Mouse (Mus musculus): ENCODE measurements around the gene Osgin1. TPM values are rescaled to one million over a fixed set of nuclear protein-coding genes. Genes with fewer than 3 reads are reported as not detected.

Gene Osgin1
- total and polyA plus RNA-seq, 3 experiments = 3.9 to 7.2 (median 5.5) TPM

DNA sequence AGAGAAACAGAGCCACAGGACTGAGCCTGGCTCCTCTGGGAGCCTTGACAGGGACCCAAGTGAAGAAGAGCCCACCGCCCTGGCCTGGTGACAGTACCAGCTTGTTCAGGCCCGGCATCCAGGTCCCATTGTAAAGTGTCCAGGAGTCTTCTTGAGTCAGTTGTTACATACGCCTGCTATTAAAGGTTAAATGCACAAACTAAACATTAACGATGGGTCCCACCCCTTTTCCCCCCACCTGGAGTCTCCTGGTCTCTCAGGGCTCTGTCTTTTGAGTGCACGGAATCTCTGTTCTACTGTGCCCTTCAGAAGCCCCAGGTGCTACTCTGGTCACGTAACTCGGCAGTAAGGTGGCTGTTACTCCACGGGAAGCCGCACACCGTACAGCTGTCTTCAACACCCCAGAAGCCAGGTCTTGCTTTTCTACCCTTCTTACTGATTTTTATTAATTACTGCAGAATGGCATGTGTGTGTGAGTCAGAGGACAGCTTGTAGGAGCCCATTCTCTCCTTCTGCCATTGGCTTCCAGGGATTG lies 9.7 kb upstream of the Osgin1 start:
- DNase-seq = no peak
- Histone ChIP-seq H3K4me3 (no peak overlapping the region), H3K27me3 (ENCODE audit: control insufficient read depth, insufficient read depth, low read length) (no peaks in the 10 kb centered on the region), H3K79me2 (replicated peaks; ENCODE audit: control insufficient read depth, insufficient read depth, low read length) (no peaks in the 10 kb centered on the region), H3K36me3 (ENCODE audit: control insufficient read depth, insufficient read depth, low read length) (no peaks in the 10 kb centered on the region), H3K4me1 (ENCODE audit: control insufficient read depth, insufficient read depth, low read length) (peaks cover 52% of the 10 kb centered on the region), H3K27ac (peak overlapping the region; percentile 85), H3K9ac (ENCODE audit: low read depth, low read length) (no peak overlapping the region)
- TF ChIP-seq POLR2A (IDR thresholded peaks at IDR 0.05; ENCODE audit: insufficient read depth, low read depth, low read length) (no peak), CTCF (IDR thresholded peaks at IDR 0.05) (no peak), EP300 (IDR thresholded peaks at IDR 0.05; ENCODE audit: insufficient read depth, low read depth, low read length) (no peak)
- 81% methylated on average over 10 of the region's 10 CpGs for WGBS
- intact Hi-C loops (cut with DNase I) = no loop called here

DNA sequence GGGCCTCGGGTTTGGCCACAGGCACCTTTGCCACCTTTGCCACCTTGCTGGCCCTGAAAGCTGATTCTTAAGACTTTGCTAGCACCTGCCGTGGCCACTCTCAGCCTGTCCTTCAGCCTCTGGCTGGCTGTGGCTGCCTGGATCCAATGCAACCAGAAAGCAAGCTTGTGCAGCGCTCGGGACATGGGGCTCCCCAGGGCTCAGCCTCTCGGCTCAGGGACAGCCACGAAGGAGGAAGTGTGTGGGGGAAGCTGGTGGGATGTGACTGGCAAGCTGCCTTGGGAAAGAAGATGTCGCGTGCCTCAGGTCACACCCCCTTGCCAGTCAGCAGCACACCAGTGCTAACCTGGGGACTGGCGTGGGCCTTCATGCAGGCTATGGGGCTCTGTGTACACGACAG lies 9.2 kb upstream of the Osgin1 start:
- TF ChIP-seq POLR2A (IDR thresholded peaks at IDR 0.05; ENCODE audit: insufficient read depth, low read depth, low read length) = no peak
- no peak for TF ChIP-seq EP300 (IDR thresholded peaks at IDR 0.05; ENCODE audit: insufficient read depth, low read depth, low read length)
- no peak for TF ChIP-seq CTCF (IDR thresholded peaks at IDR 0.05)
- peak overlapping the region; percentile 85 for H3K27ac ChIP-seq
- 47% methylated on average over 10 of the region's 10 CpGs for WGBS

GRCm38 (mm10) chr8:119425533-119425932 lies 8.4 kb upstream of the Osgin1 start:
- Histone ChIP-seq H3K36me3 (ENCODE audit: control insufficient read depth, insufficient read depth, low read length) (no peaks in the 10 kb centered on the region), H3K4me3 (no peak overlapping the region), H3K27ac (peak overlapping the region; percentile 85), H3K79me2 (replicated peaks; ENCODE audit: control insufficient read depth, insufficient read depth, low read length) (no peaks in the 10 kb centered on the region), H3K27me3 (ENCODE audit: control insufficient read depth, insufficient read depth, low read length) (no peaks in the 10 kb centered on the region), H3K9ac (ENCODE audit: low read depth, low read length) (peak overlapping the region; percentile 3; the same call in 1 of the 2 replicates), H3K4me1 (ENCODE audit: control insufficient read depth, insufficient read depth, low read length) (peaks cover 52% of the 10 kb centered on the region)
- intact Hi-C loops (cut with DNase I) = no loop called here
- 42% methylated on average over 10 of the region's 10 CpGs for WGBS
- DNase-seq = peak; percentile 64 to 79
- TF ChIP-seq POLR2A (IDR thresholded peaks at IDR 0.05; ENCODE audit: insufficient read depth, low read depth, low read length) (0 out of 2 replicates have a peak, but pooled peaks have one; percentile 29), EP300 (IDR thresholded peaks at IDR 0.05; ENCODE audit: insufficient read depth, low read depth, low read length) (peak; percentile 78; the same call in 1 of the 2 replicates), CTCF (IDR thresholded peaks at IDR 0.05) (peak; percentile 41)

More for the DNA sequence above, 9.2 kb upstream of the Osgin1 start:
- no peaks in the 10 kb centered on the region for H3K27me3 ChIP-seq (ENCODE audit: control insufficient read depth, insufficient read depth, low read length)
- peak in 1 of 2 experiments; percentile 70 for DNase-seq
- intact Hi-C loops (cut with DNase I) = no loop called here
- no peaks in the 10 kb centered on the region for H3K36me3 ChIP-seq (ENCODE audit: control insufficient read depth, insufficient read depth, low read length)
- no peak overlapping the region for H3K9ac ChIP-seq (ENCODE audit: low read depth, low read length)
- no peak overlapping the region for H3K4me3 ChIP-seq
- peaks cover 52% of the 10 kb centered on the region for H3K4me1 ChIP-seq (ENCODE audit: control insufficient read depth, insufficient read depth, low read length)
- H3K79me2 ChIP-seq (replicated peaks; ENCODE audit: control insufficient read depth, insufficient read depth, low read length) = no peaks in the 10 kb centered on the region

GRCm38 (mm10) chr8:119426069-119426735 lies 7.7 kb upstream of the Osgin1 start:
- H3K27me3 ChIP-seq (ENCODE audit: control insufficient read depth, insufficient read depth, low read length) = no peaks in the 10 kb centered on the region
- H3K9ac ChIP-seq (ENCODE audit: low read depth, low read length) = peak overlapping the region; percentile 17
- H3K36me3 ChIP-seq (ENCODE audit: control insufficient read depth, insufficient read depth, low read length) = no peaks in the 10 kb centered on the region
- TF ChIP-seq EP300 (IDR thresholded peaks at IDR 0.05; ENCODE audit: insufficient read depth, low read depth, low read length) (no peak), POLR2A (IDR thresholded peaks at IDR 0.05; ENCODE audit: insufficient read depth, low read depth, low read length) (no peak), CTCF (IDR thresholded peaks at IDR 0.05) (no peak)
- WGBS = 51% methylated on average over 6 of the region's 6 CpGs
- DNase-seq = peak in 1 of 2 experiments; percentile 58
- intact Hi-C loops (cut with DNase I) = no loop called here
- no peaks in the 10 kb centered on the region for H3K79me2 ChIP-seq (replicated peaks; ENCODE audit: control insufficient read depth, insufficient read depth, low read length)
- H3K4me1 ChIP-seq (ENCODE audit: control insufficient read depth, insufficient read depth, low read length) = peaks cover 52% of the 10 kb centered on the region
- H3K4me3 ChIP-seq = no peak overlapping the region
- peak overlapping the region; percentile 85 for H3K27ac ChIP-seq

GRCm38 (mm10) chr8:119427634-119428349 lies 6.1 kb upstream of the Osgin1 start:
- DNase-seq = peak; percentile 62 to 74
- 55% methylated on average over 12 of the region's 12 CpGs for WGBS

More at GRCm38 (mm10) chr8:119427634-119428349, 6.1 kb upstream of the Osgin1 start:
- peaks cover 37% of the 10 kb centered on the region for H3K4me1 ChIP-seq (ENCODE audit: control insufficient read depth, insufficient read depth, low read length)
- H3K36me3 ChIP-seq (ENCODE audit: control insufficient read depth, insufficient read depth, low read length) = no peaks in the 10 kb centered on the region
- peak overlapping the region; percentile 45 for H3K27ac ChIP-seq
- H3K27me3 ChIP-seq (ENCODE audit: control insufficient read depth, insufficient read depth, low read length) = no peaks in the 10 kb centered on the region
- intact Hi-C loops (cut with DNase I) = no loop called here
- TF ChIP-seq EP300 (IDR thresholded peaks at IDR 0.05; ENCODE audit: insufficient read depth, low read depth, low read length) (no peak), POLR2A (IDR thresholded peaks at IDR 0.05; ENCODE audit: insufficient read depth, low read depth, low read length) (no peak), CTCF (IDR thresholded peaks at IDR 0.05) (no peak)
- no peak overlapping the region for H3K9ac ChIP-seq (ENCODE audit: low read depth, low read length)
- no peak overlapping the region for H3K4me3 ChIP-seq
- H3K79me2 ChIP-seq (replicated peaks; ENCODE audit: control insufficient read depth, insufficient read depth, low read length) = no peaks in the 10 kb centered on the region
